Mouse (Mus musculus) cerebellum, postnatal 10 days (tissue): ENCODE data around the gene Ryr1.
A peak's percentile ranks its signal among the peaks of the same experiment; 100 is the strongest.

ENCODE experiments used
- DNase-seq, 2 experiments: peaks; one replicate each; pipeline ENCODE4 v3.0.0; 2021; ENCODE audit warnings: mixed read lengths in 2 of 2

The Ryr1 gene

DNA sequence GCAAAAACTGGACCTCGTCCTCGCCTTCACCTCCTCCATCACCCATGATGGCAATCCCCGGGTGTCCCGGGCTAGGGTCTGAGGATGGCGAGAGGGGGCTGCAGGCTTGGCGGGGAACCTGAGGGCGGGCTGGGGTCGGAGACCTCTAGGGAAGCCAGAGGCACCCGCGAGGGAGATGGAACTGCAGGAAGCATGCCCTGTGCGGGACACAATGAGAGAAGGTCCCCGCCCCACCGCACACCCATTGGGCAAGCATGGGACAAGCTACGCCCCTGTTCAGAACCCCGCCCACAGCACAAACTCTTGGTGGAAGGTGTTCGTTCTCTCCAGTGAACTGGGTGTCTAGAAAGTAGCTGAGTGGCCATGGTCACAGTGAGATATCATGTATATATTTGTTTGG, at the start of gene Ryr1:
TSS of gene Ryr1 (minus strand) at position 210 of the 400 bp plus-strand sequence.
- peak; percentile 32 to 44 for DNase-seq

DNA sequence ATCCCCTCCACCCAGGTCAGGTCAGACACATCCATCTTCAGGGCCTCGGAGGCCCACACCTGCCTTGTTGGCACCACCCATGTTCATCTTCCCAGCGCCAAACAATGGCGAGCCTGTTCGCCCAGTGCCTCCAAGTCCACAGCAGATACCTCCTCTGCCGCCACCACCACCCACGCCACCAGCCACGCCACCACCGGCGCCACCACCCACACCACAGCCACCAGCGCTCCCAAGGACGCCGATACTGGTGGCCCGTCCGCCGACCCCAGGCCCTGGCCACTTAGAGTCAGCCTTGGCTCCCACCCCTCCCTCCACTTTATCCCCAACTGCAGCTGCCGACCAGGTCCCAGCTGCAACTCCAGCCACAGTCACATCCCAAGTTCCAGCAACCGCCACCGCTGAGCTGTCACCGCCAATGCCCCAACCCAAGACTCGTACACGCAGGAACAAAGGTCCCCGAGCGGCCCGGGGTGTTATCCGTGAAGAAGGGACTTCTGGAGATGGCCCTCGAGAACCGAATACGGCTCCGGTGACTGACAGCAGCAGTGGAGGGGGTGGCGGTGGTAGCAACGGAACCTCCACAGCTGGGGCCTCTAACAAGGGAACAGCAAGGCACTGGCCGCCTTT, 47.5 kb upstream of the Ryr1 start:
- no peak for DNase-seq

DNA sequence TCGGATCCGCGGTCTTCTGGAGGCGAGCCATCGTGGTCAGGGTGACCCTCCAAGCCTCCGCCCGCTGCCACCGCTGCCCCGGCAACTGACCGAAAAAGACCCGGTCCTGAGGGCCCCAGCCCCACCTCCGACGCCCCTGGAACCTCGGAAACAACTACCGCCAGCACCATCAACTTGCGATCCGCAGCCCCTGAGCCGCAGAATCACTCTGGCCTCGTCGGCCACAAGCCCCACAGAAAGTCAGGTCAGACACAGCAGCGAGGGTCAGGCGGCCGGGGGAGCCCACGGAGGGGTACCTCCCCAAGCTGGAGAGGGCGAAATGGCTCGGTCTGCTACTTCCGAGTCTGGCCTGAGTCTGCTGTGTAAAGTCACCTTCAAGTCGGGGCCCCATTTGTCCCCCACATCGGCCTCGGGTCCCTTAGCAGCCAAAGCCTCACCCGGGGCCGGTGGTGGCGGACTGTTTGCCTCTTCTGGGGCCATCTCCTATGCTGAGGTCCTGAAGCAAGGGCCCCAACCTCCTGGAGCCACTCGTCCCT, 46.7 kb upstream of the Ryr1 start:
- DNase-seq: peak in 1 of 2 experiments; percentile 47

DNA sequence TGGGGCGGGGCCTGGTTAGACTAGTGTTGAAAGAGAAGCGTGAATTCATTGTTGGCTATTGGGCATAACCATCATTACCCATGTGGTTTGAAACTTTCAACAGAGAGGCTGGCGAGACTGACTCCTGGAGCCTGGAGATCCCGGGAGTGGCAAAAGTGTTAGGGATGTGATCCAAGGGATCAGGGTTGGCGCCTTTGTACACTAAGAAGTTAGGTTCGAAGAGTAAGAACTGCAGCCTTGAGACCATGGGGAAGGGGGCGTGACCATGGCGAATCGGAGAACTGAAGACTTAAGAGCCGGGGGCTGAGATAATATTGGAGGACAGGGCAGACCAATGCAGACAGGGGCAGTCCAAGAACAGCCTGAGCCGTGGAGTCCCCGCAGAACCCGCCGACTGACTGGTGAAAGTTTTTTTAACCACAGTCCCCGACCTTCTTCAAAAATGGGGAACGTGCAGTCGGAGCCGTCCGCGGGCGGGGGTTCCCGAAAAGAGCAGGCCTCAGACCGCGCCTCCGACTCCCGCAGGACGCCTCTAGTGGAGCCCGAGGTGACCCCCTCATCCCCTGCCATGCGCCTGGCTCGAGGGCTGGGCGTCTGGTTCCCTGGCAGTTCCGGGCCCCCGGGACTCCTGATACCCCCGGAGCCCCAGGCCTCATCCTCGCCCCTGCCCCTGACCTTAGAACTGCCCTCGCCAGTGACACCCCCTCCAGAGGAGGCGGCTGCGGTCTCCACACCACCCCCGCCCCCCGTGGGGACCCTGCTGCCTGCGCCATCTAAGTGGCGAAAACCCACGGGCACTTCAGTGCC, 46.0 kb upstream of the Ryr1 start:
- DNase-seq: peak; percentile 63 to 65

DNA sequence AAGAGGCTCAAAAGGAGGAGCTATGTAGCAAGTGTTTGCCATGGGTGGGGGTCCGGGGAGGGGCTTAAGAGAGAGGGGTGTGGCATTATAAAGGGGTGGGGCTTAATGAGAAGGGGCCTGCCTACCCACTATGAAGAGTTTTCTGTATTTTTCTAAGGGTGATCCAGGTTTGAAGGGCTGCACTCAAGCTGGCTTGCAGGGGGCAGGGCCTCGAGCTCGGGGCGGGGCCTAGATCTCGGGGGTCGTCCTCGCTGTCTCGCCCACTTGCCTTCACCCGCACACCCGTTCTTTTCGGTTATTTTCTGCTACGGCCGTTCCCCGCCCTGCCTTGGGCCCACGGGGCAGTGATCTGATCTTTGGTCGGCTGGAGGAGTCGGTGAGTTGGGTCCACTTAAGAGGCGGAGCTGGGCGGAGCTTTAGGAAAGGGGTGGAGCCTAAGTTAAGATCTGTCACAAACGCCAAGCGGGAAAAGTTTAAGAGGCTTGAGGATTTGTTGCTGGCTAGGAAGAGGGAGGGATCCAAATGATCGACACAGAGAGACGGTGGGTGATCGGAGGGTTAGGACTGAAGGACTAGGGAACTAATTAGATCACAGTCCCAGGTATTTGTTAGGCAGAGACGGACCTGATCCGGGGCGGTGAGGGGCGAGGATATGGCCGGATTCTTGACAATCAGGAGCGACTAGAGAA, 45.2 kb upstream of the Ryr1 start, which contains the start of the genes Ggn and Spred3:
TSS of gene Ggn (plus strand) at position 145 of the 689 bp plus-strand sequence.
TSS of gene Spred3 (minus strand) at position 346 of the 689 bp plus-strand sequence.
- peak; percentile 69 to 72 for DNase-seq

DNA sequence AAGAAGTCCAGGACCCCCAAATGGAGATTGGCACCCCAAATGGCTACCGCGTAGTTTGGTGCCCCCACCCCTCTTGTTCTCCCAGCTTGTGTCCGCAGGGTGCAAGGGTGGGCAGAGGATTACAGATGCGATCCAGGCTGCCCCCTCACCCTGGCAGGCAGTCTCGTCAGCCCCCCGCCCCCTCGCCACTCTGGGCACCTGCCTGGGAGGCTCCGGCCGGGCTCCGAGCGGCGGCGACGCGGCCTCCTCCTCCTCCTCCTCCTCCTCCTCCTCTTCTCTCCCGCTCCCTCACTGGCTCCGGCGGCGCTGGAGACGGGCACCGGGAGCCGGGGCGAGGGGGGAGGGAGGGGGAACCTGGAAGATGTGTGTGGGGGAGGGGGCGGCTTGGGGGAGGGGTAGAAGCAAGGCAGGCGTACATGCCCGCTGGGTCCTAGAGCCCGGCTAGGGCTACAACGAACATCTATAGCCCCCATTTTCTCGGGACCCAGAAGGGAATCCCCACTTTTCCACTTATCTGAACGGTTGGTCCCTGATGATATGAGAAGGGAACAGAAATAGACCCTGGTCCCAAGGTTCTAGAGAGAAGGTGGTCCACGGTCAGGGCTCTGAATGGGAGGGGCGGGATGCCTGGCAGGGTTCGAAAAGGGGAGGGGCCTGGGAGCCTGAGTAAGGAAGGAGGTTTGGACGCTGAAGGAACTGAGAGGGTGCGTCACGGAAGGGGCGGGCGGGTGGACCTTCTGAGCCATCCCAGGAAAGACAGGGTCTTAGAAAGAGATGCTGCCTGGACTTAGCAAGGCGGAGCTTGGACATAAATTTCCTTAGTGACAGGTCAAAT, 44.5 kb upstream of the Ryr1 start:
- peak; percentile 97 to 98 for DNase-seq

DNA sequence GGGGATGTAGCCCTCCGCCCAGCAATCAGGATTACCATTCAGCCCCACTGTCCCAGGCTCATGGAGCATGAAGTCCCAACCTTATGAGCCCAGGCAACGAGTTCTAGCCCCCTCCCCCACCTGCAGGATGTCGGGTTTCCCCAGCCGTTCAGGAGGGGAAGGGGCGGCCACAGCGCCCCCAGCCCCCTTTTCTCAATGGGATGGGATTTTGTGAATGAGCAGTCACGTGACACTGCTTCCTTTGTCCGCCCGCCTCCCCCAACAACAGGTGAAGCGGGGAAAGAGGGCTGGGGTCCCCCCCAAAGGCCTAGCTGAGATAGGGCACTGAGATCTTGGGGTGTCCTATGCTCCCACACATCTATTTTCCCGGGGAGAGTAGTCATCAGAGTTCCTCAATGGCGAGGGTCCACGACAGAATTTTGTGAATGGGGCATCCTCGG, 43.8 kb upstream of the Ryr1 start:
- DNase-seq: peak; percentile 76 to 81

DNA sequence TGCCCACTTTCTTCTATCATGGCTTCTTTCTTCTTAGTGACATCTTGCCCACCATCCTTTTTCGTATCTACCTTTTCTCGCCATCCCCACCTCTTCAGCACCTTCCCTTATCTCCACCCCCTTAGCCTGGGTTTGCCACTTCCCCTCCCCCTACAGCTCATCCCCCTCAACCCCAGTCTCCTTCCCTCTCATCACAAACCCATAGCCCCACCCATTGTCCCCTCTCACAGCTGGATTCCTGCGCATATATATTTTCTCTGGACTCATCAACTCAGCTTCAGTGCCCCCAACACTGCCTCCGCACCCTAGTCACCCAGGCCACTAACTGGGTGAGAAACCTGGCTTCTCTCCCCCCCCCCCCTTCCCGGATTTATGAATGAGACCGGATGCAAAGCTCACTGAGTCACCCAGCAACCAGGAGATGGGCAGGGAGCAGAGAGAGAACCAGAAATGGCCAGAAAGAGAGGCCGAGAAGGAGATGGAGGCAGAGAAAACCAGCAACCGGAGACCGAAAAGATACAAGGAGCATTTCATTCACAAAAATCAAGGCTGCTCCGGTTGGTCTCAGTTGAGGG, 43.2 kb upstream of the Ryr1 start:
- DNase-seq: peak; percentile 42 to 46

DNA sequence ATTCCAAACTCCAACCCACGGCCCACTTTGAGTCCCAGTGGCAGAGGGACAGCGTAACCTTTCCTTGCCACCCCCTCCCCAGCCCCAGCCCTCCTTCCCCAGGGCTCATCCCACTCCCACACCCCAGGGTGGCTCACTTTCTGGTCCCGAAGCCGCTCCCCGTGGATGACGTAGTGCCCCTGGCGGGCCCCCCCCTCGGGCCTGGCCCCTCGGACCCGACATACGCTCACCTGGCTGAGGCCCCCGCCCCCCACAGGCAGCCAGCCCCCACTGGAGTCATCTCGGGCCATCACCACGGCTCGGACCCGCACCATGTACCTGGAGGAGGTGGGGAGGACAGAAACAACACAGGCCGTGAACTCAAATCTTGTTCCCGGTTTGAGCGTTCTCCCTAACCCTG, 42.7 kb upstream of the Ryr1 start:
- DNase-seq: peak; percentile 47 to 53

DNA sequence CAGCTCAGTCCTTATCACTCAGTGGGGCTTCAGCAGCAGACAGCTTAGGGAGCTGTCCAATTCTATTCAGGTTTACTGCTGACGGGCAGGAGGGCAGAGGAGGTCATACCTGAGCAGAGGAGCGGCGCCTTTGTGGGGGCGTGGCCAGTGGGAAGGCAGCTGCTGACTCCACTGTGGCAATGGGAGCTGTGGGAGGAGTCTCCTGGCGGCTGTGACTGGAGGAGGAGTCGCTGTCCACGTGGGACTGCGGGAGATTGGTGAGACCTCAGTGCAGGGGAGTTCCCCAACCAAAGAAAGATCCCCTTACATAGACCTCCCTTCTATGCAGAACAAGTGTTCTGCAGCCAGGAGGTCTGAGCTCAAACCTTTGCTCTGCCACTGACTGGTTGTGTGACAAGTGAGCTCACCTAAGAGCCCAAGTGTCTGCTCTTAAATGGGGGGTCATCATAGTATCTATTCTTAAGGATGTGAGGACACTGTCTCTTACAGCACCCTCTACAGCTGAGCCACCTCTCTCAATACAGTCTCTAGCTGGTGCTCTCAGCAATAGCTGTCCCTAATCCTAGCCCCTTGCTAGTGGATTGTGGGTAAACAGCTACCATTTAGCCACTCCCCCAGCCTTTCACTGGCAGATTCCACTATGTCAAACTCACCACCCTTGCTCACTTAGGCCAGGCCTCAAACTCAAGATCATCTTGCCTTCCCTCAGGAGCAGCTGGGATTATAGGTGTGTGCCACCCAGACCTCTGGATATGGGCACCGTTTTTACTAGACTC, 38.0 kb upstream of the Ryr1 start:
- no peak for DNase-seq

DNA sequence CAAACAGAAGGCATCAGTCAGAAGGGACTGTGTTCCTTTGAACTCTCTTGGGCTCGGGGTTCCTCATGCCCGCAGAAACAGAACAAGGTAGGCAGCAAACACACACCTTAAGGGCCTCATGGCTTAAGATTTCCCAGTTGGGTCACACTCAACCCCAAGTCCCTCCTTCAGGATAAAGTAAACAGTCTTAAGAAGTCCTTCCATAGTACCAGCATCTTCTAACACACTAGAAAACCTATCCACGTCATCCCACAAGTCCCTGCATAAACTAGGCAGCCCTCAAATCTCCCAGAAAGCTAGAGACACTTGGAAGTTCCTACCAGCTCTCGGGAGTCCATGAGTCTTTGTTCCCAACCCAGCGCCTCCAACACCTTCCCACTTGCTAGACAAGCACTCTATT, 37.3 kb upstream of the Ryr1 start:
- DNase-seq: no peak

DNA sequence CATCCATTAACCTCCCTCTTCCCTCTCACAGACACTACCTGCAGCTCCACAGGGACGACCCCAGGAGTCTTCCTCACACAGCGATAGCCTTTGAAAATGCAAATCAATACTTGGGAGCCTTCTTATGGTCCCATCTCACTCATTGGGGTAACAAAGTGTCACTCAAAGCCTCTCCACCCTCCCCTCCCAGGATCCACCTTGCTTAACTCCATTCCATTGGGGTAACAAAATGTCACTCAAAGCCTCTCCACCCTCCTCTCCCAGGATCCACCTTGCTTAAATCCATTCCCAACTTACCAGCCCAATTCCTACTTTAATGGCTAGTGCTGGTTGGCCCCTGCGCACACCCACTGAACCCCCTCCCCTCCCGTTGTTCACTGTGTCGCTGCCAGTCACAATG, 33.3 kb upstream of the Ryr1 start:
- DNase-seq: peak in 1 of 2 experiments; percentile 48

DNA sequence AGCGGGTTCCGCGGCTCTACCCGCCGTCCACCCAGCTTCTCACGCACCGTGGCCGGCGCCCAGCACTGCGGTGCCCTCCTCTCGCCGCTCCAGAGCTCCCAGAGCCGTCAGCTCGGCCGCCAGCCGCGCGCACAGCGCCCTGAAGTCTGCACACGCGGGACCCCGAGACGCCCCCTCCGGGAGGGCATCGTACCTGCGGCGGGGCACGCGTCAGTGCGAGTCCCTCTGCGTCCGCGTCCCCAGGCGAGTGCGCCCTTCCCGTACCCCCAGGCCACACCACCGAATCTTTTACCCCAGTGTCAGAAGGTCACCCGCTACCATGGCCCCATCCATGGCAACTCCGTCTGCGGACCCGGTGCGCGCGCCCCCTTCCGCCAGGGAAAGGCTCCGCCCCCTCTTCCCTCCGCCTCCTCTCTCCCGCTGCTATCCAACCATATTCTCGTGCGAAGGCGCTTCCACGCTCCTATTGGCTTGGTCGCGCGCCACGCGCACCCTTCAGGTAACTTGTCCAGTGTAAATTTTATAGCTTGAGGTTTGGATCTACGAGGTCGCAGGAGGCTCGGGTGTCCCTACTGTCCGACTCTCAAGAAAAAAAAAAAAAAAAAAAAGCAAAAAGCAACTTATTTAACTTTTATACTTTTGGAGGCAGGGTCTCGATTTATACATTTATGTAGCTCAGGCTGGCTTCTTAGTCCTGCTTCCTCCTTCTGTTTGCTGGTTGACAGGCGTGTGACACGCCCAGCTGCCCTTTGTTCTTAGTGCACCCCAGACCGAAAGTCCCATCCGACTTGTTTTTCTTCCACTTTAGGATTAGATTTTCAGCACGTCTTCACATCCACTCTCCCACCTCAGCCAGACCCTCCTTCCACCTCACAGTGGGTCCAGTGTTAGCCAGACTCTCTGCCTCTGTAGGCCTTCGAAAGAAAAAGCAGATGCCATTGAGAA, 31.1 kb upstream of the Ryr1 start, which contains the start of gene Fam98c:
TSS of gene Fam98c (minus strand) at position 397 of the 945 bp plus-strand sequence.
- peak; percentile 95 to 96 for DNase-seq

DNA sequence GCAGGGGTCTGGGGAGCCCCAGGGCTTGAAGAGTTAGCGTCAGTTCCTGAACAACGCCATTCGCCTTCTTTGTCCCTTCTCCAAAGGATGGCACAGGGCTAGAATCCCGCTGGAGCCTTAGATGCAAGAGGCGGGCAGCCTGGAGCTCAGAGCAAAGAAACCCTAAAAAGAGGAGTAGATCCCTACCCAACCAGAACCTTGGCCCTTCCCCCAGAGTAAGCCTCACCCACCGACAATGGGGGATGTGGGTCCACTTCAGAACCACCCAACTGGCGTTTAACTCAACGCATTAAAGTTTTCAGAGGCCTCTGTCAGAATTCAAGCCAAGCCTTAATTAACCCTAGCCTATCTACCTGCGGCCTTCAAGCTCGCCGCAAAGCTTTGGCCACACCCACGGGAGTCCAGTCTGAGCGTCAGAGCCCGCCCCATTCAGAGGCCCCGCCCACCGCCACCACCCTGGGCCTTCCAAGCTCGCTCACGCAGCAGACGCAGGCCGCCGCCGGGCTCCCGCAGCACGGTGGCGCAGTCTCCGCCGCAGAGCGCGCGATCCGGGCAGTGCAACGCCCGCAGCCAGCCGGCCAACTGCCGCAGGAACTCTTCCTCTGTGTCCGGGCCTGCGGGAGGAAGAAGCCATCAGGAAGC, 30.3 kb upstream of the Ryr1 start:
- DNase-seq: peak; percentile 95 to 96

DNA sequence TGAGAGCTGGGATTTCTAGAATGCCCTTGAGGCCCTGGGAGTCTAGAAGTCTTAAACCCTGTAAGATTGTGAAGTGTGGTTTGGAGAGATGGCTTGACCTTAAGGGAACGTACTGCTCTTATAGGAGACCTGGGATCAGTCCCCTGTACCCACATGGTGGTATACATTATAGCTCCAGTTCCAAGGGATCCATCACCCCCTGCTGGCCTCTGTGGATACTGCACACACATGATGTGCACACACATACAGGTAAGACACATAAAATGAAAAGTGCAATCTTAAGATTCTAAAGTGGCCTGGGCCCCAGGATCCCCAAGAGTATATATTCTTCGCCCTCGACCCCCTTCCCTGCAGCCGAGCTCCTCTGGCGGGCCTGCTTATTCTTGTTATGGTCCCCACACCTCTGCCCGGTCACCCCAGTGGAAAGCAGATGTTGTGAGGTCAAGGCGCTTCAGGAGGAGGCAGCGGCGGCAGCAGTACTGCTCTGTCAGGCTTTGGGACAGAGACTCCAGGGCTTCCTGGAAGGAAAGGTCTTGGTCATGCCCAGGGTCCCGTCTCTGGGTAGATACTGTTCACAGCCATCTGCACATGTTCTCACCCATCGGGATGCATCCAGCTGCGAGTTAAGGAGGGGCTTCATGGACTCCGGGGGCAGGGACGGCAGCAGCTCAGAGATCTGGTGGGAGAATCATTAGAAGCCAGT, 29.2 kb upstream of the Ryr1 start:
- peak in 1 of 2 experiments; percentile 39 for DNase-seq

DNA sequence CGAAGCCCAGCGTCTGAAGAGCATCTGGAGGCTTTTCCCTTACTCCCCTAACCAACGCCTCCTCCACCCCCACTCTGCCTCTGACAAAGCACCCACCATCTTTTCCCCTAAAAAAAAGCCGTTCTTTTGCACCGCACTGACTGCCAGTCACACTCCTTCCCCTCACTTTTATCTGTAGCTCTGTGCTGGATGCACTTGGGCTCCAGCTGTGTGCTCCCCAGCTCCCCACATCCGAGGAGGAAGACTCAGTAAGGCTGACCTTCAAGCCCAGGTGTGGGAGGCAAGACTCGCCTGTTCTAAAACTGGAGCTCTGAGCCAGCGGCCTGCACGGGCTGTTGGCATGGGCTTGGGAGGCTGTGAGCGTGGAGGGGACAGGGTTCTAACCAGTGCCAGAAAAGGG, 26.5 kb upstream of the Ryr1 start:
- no peak for DNase-seq

DNA sequence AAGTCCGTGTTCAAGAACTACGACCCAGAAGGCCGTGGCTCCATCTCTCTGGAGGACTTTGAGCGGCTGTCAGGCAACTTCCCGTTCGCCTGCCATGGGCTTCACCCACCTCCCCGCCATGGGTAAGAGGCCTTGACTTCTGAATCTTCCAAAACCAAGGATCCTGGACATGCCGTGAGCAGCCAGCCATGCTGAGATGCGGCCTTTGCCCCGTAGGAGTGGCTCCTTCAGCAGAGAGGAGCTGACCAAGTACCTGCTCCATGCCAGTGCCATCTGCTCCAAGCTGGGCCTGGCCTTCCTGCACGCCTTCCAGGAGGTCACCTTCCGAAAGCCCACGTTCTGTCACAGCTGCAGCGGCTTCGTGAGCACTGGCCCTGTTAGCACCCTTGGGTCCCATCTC, 23.8 kb upstream of the Ryr1 start:
- DNase-seq: no peak

DNA sequence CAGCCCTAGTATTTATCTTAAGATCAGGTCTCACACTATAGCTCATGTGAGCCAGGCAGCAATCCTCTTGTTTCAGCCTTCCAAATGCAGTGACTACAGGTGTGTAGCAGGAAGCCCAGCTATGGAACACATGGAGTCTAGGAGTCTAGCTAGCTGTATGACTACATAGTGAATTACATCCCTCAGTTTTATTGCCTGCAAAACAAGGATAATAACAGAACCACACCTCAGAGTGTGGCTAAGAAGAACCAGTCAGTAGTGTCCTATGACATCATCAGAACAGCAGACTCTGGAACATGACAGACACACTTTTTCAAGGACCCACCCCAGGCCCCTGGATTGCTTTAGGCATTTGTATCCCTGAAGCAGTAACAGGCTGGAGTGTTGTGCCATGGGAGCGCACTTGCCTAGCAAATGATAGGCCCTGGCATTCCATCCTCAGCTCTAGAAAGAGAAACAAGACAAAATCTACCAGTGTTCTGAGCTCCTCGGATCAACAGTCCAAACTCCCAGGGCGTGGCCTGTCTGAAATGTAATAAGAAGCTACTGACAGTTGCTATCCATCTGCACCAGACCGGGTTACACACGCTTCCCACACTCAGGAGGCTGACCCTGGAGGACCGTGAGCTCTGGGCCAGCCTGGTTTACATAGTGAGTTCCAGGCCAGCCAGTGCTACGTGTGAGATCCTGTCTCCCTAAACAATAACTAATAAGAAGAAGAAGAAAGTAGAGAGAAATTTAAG, 21.8 kb upstream of the Ryr1 start:
- no peak for DNase-seq
